Mouse (Mus musculus): ENCODE data around the gene Ampd2. TPM values are rescaled to one million over a fixed set of nuclear protein-coding genes. Genes with fewer than 3 reads are reported as not detected.

Ampd2 gene
- polyA plus RNA-seq, 2 experiments: 34.3 to 49.6 TPM

DNA sequence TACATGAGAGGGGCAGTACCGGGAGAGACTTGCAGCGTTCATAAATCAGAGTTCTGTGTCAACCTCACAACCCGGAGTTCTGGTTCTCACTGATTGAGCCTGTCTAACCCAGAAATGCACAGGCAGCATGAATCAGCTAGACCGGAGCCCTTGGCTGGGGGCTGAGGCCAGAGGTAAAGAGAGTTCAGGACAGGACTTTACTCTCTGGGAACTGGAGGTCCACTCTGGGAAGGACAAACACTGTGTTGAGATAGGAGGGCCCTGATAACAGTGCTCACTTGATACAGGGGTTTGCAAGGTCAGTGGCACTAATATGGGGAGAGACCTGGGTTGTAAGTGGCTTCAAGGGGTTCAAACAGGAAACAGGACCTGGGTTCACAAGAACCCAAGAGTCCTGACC lies 61.1 kb downstream of the Ampd2 start:
- Histone ChIP-seq H3K27me3 (ENCODE audit: control insufficient read depth, insufficient read depth, low read length) (no peaks in the 10 kb centered on the region), H3K4me2 (ENCODE audit: low read depth) (no peak overlapping the region), H3K36me3 (replicated peaks; ENCODE audit: control insufficient read depth, insufficient read depth, low read depth) (no peaks in the 10 kb centered on the region), H3K9ac (replicated peaks) (no peak overlapping the region), H3K9me3 (ENCODE audit: control insufficient read depth, low read length) (no peaks in the 10 kb centered on the region), H3K4me1 (replicated peaks; ENCODE audit: control insufficient read depth in 2 of 2, insufficient read depth in 2 of 2, low read length in 1 of 2) (peaks cover 0 to 21% of the 10 kb centered on the region in 2 experiments; a peak in 2 of 4 replicates), H3K4me3 (ENCODE audit: insufficient read depth in 1 of 2, low read depth in 2 of 2, low read length in 2 of 2) (no peak overlapping the region), H3K27ac (no peak overlapping the region)
- TF ChIP-seq CTCF (IDR thresholded peaks at IDR 0.05; ENCODE audit: low read depth): no peak
- TF ChIP-seq EP300 (IDR thresholded peaks at IDR 0.05; ENCODE audit: low read depth): no peak
- 45% methylated on average over 4 of the region's 4 CpGs for WGBS (ENCODE audit: insufficient replicate concordance)
- ATAC-seq (ENCODE audit: insufficient read depth): peak; percentile 61
- DNase-seq (ENCODE audit: low read depth in 3 of 3, low spot score in 3 of 3): no peak

Other genes starting within 250 kb of the Ampd2 start
- gene Eps8l3, start 209.4 kb downstream of the Ampd2 start, polyA plus RNA-seq (2012; rRNA removed): 0.02 and 0.03 TPM in 2 replicates
- 0.20 TPM in 1 of 2 replicates, not detected in the other for gene Eps8l3, start 209.4 kb downstream of the Ampd2 start, polyA plus RNA-seq (2014; fragmentation: Nextera tagmentation; extraction: Ambion mirVana)
- 86.0 and 111 TPM in 2 replicates for gene Gstm5, start 190.8 kb downstream of the Ampd2 start, polyA plus RNA-seq (2012; rRNA removed)
- gene Gstm5, start 190.8 kb downstream of the Ampd2 start, polyA plus RNA-seq (2014; fragmentation: Nextera tagmentation; extraction: Ambion mirVana): 183 and 196 TPM in 2 replicates
- gene Gstm7, start 154.8 kb downstream of the Ampd2 start, polyA plus RNA-seq (2012; rRNA removed): 13.7 and 15.3 TPM in 2 replicates
- gene Gstm7, start 154.8 kb downstream of the Ampd2 start, polyA plus RNA-seq (2014; fragmentation: Nextera tagmentation; extraction: Ambion mirVana): 16.1 and 18.6 TPM in 2 replicates
- 6.2 and 6.4 TPM in 2 replicates for gene Gstm6, start 142.9 kb downstream of the Ampd2 start, polyA plus RNA-seq (2012; rRNA removed)
- gene Gstm6, start 142.9 kb downstream of the Ampd2 start, polyA plus RNA-seq (2014; fragmentation: Nextera tagmentation; extraction: Ambion mirVana): 12.7 and 12.8 TPM in 2 replicates
- 4.1 and 4.6 TPM in 2 replicates for gene Gstm3, start 117.4 kb downstream of the Ampd2 start, polyA plus RNA-seq (2012; rRNA removed)
- gene Gstm3, start 117.4 kb downstream of the Ampd2 start, polyA plus RNA-seq (2014; fragmentation: Nextera tagmentation; extraction: Ambion mirVana): 11.3 and 11.7 TPM in 2 replicates
- 3.4 and 3.9 TPM in 2 replicates for gene Gstm2, start 100.2 kb downstream of the Ampd2 start, polyA plus RNA-seq (2012; rRNA removed)
- gene Gstm2, start 100.2 kb downstream of the Ampd2 start, polyA plus RNA-seq (2014; fragmentation: Nextera tagmentation; extraction: Ambion mirVana): 4.4 and 4.8 TPM in 2 replicates
- gene Gstm1, start 68.7 kb downstream of the Ampd2 start, polyA plus RNA-seq (2012; rRNA removed): 124 and 152 TPM in 2 replicates
- gene Gstm1, start 68.7 kb downstream of the Ampd2 start, polyA plus RNA-seq (2014; fragmentation: Nextera tagmentation; extraction: Ambion mirVana): 275 and 312 TPM in 2 replicates
- 11.7 and 11.9 TPM in 2 replicates for gene Gstm4, start 41.8 kb downstream of the Ampd2 start, polyA plus RNA-seq (2012; rRNA removed)
- 17.3 and 17.7 TPM in 2 replicates for gene Gstm4, start 41.8 kb downstream of the Ampd2 start, polyA plus RNA-seq (2014; fragmentation: Nextera tagmentation; extraction: Ambion mirVana)
- 0.60 and 1.4 TPM in 2 replicates for gene Gnat2, start 6.1 kb upstream of the Ampd2 start, polyA plus RNA-seq (2012; rRNA removed)
- gene Gnat2, start 6.1 kb upstream of the Ampd2 start, polyA plus RNA-seq (2014; fragmentation: Nextera tagmentation; extraction: Ambion mirVana): 1.8 and 2.5 TPM in 2 replicates
- gene Gnai3, start 59.5 kb upstream of the Ampd2 start, polyA plus RNA-seq (2012; rRNA removed): 18.4 and 28.7 TPM in 2 replicates
- 57.4 and 58.0 TPM in 2 replicates for gene Gnai3, start 59.5 kb upstream of the Ampd2 start, polyA plus RNA-seq (2014; fragmentation: Nextera tagmentation; extraction: Ambion mirVana)
- gene Gpr61, start 68.2 kb upstream of the Ampd2 start, polyA plus RNA-seq (2012; rRNA removed): not detected in 2 replicates
- 0.04 TPM in 1 of 2 replicates, not detected in the other for gene Gpr61, start 68.2 kb upstream of the Ampd2 start, polyA plus RNA-seq (2014; fragmentation: Nextera tagmentation; extraction: Ambion mirVana)
- 0.45 and 0.60 TPM in 2 replicates for gene Amigo1, start 99.7 kb upstream of the Ampd2 start, polyA plus RNA-seq (2012; rRNA removed)
- 0.49 and 0.56 TPM in 2 replicates for gene Amigo1, start 99.7 kb upstream of the Ampd2 start, polyA plus RNA-seq (2014; fragmentation: Nextera tagmentation; extraction: Ambion mirVana)
- gene Cyb561d1, start 114.6 kb upstream of the Ampd2 start, polyA plus RNA-seq (2012; rRNA removed): 1.4 and 1.5 TPM in 2 replicates
- gene Cyb561d1, start 114.6 kb upstream of the Ampd2 start, polyA plus RNA-seq (2014; fragmentation: Nextera tagmentation; extraction: Ambion mirVana): 1.4 and 1.6 TPM in 2 replicates
- 2.2 TPM in 2 replicates for gene Atxn7l2, start 124.3 kb upstream of the Ampd2 start, polyA plus RNA-seq (2012; rRNA removed)
- gene Atxn7l2, start 124.3 kb upstream of the Ampd2 start, polyA plus RNA-seq (2014; fragmentation: Nextera tagmentation; extraction: Ambion mirVana): 1.7 and 2.0 TPM in 2 replicates
- gene Sypl2, start 140.0 kb upstream of the Ampd2 start, polyA plus RNA-seq (2012; rRNA removed): 0.02 TPM in 2 replicates
- not detected in 2 replicates for gene Sypl2, start 140.0 kb upstream of the Ampd2 start, polyA plus RNA-seq (2014; fragmentation: Nextera tagmentation; extraction: Ambion mirVana)
- 70.6 and 93.8 TPM in 2 replicates for gene Psma5, start 170.3 kb upstream of the Ampd2 start, polyA plus RNA-seq (2012; rRNA removed)
- gene Psma5, start 170.3 kb upstream of the Ampd2 start, polyA plus RNA-seq (2014; fragmentation: Nextera tagmentation; extraction: Ambion mirVana): 192 and 201 TPM in 2 replicates
- 3.5 and 3.9 TPM in 2 replicates for gene Sort1, start 197.4 kb upstream of the Ampd2 start, polyA plus RNA-seq (2012; rRNA removed)
- gene Sort1, start 197.4 kb upstream of the Ampd2 start, polyA plus RNA-seq (2014; fragmentation: Nextera tagmentation; extraction: Ambion mirVana): 3.0 and 3.5 TPM in 2 replicates

Data from liver, embryonic 14.5 days (tissue).